Mouse (Mus musculus): ENCODE measurements around the gene Tas2r134.

Gene Tas2r134

DNA sequence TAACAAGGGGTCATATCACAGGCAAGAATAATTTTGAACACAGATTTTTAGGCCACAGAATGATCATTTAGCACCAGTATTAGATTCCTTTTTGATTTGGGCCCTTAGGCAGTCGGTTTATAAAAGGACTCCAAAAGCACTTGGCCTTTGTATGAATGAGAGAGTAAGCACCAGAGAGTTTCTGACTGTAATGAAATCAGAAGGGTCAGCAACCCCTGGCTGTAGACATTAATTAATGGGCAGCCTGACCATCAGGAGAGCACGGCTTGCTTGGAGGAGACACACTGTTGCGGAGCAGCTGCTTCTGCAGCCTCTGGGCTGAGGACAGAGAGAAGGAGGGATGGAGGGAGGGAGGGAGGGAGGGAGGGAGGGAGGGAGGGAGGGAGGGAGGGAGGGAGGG lies 30.4 kb downstream of the Tas2r134 start:
- no peak for DNase-seq

DNA sequence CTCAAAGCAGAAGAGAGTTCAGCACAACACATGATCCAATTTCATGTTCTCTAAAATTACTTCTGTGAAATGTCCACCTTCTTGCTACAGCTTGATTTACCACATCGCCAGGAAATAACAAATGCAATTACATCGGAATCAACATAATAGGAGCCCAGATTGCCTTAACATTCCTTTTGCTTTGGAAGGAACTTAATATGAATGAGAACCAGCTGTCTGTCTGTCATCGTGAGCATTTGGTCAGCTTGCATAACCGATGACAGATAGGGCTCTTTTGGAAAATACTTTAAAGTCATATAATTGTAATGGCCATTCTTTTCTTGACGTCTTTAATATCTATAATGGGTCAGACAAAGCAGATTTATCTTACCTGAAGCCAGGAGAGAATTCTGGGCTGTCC lies 31.0 kb downstream of the Tas2r134 start:
- DNase-seq = no peak

DNA sequence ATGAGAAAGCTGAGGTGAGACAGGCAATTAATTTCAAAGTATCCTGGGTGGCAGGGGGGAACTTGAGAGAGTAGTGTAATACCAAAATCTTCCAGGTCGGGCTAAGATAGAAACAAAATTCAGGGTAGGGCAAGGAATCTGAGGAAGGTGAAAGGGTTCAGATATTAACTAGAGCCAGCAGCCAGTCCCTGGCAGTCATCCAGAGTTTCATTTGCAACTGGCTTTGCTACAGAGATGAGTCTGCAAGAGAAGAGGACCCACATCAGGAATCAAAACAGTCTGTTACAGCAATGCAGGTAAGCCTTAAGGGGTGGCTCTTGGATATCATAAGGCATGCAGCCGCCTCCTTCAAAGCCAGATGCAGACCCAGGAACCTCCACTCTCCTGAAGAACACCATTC lies 47.0 kb downstream of the Tas2r134 start:
- DNase-seq = no peak

Measured in right cerebral cortex, postnatal 14 days (tissue).